Mouse (Mus musculus) right cerebral cortex, postnatal 10 days (tissue): ENCODE measurements around the gene Rfesd.

Experiments
- DNase-seq, 2 experiments: peaks; one replicate each; pipeline ENCODE4 v3.0.0; 2021; ENCODE audit warnings: low spot score in 2 of 2

Gene Rfesd

DNA sequence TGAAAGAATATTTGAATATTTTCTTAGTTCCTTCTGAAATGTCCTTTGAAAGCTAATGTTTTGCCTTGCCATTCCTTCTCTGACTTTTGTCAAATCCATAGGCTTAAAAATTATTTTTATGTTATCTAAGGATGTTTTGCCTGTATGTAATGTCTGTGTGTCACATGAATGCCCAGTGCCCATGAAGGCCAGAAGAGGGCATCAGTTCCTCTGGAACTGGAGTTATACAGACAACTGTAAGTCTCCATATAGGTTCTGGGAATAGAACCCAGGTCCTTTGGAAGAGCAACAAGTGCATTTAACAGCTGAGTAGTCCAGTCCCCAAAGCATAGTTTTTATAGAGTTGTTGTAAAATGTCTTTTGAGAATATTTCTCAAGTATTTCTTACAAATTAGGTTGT lies 36.6 kb downstream of the Rfesd start:
- DNase-seq = no peak

DNA sequence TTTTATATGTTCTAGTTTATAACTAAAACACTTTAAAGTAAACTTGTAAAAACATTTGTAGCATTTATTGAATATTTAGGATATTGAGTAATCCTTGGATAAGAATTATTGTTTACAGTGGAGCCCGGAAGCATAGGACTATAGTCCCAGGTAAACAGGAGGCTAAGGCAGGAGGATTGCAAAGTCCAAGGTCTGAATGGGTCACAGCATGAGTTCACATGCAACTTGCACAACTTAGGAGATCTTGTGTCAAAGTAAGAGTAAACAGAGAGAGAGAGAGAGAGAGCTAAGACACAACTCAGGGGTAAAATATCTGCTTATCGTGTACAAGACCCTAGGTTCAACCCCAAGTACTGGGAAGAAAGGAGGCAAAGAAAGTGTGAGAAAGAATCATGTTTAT lies 41.9 kb downstream of the Rfesd start:
- DNase-seq = no peak

DNA sequence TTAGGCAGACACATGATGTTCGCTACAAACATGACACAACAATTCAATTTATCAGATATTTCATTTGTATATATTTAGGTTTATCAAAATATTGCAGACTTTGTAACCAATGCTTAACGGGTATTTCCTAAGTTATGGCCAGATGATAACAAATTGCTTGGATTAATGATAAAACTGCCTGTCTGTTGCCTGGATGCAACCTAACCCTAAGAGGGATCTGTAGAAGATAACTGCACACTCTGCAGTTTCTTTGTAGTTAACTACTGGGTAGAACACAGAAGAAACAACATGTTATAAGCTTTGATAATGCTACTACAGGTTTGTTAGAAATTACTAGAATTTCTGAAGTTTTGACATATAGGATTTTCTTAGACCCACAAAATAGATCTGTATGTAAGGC lies 42.3 kb downstream of the Rfesd start:
- DNase-seq = no peak

DNA sequence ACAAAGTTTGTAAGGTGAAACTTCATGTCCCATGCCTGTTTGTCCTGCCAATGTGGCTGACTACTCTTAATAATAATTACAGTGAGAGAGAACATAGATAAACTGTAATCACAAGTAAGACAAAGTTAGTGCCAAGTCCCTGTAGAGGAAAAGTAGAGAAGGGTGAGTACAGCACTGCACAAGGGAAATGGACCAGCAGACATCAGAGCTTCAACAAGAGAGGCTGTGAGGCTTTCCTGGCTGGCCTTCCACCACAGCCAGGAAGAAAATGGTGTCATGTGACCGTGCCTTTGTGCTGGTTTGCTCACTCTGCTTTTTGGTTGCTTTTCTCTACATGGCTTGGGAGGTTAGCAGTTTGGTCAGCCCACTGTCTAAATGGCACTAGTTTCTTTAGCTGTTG lies 42.9 kb downstream of the Rfesd start:
- DNase-seq = peak in 1 of 2 experiments; percentile 30

DNA sequence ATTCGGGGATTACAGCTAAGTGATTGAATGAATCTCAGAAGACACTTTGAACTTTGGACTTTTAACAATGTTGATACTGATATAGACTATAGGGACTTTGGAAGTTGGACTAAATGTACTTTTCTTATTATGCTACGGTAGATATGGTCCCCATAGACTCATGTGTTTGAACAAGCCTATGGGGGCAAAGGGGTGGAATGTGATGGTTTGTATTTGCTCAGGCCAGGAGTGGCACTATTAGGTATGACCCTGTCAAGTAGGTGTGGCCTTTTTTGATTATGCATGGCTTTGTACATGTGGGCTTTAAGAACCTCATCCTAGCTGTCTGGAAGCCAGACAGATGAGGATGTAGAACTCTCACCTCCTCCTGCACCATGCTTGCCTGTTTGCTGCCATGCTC lies 44.0 kb downstream of the Rfesd start:
- no peak for DNase-seq

DNA sequence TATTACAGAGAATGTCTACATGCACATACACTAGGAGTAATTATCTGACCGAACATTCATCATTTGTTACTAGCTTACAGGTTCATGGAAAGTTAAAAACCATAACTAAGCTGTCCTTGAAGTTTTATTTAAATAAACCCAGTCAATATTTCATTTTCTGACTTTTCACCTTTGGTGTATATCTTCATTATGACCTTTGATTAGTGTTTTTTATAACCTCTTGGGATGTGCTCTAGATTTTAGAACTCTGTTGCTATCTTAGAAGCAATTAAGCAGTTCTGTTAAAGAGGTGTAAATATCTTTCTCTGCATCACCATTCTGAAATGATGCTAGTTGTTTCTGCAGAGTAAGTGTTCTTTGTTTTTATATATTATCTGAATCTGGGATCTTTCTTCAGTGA lies 51.7 kb downstream of the Rfesd start, which contains the start of gene Spata9:
TSS of gene Spata9 (plus strand) at position 301 of the 400 bp plus-strand sequence.
- DNase-seq = no peak

DNA sequence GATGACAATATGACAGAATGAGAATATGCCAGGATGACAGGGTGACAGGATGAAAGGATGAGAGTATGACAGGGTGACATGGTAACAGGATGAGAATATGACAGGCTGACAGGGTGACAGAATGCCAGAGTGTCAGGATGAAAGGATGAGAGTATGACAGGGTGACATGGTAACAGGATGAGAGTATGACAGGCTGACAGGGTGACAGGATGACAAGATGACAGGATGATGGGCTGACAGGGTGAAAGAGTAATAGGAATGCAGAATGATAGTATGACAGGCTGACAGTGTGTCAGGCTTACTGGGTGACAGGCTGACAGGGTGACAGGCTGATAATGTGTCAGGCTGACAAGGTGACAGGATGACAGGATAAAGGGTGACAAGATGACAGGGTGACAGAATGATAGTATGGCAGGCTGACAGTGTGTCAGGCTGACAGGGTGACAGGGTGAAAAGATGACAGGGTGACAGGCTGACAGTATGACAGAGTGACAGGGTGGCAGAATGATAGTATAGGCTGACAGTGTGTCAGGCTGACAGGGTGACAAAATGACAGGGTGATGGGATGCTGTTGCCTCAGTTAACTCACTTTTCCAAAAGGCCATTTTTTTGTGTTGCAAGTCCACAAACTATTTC lies 63.0 kb downstream of the Rfesd start:
- DNase-seq = no peak
